Mouse (Mus musculus) kidney, adult 2 months (tissue): Measurements from ENCODE around the gene Rae1. TPM values are rescaled to one million over a fixed set of nuclear protein-coding genes. Genes with fewer than 3 reads are reported as not detected.

Experiments
- DNase-seq: peaks from one replicate; pipeline ENCODE4 v3.0.0; 2021
- H3K27ac ChIP-seq: fragments of 200-500 bp; 2 replicates; pipeline ENCODE4 v1.5.1; 2012; ENCODE audit warnings: low read depth, low read length, control low read depth, inconsistent platforms; ENCODE audit not compliant: insufficient read depth
- H3K27me3 ChIP-seq: fragments of 200-500 bp; replicated peaks from 2 replicates; pipeline ENCODE4 v1.6.1; 2012; ENCODE audit warnings: mild to moderate bottlenecking, moderate library complexity, low read length, inconsistent platforms; ENCODE audit not compliant: control insufficient read depth, insufficient read depth
- H3K36me3 ChIP-seq: fragments of 200-500 bp; 2 replicates; pipeline ENCODE4 v1.6.1; 2012; ENCODE audit warnings: mild to moderate bottlenecking, moderate library complexity, low read length, inconsistent platforms; ENCODE audit not compliant: control insufficient read depth, insufficient read depth
- H3K4me1 ChIP-seq: fragments of 200-500 bp; 2 replicates; pipeline ENCODE4 v1.6.1; 2011; ENCODE audit warnings: low read length; ENCODE audit not compliant: control insufficient read depth, insufficient read depth
- H3K4me3 ChIP-seq: fragments of 200-500 bp; 2 replicates; pipeline ENCODE4 v1.5.1; 2011; ENCODE audit warnings: mild to moderate bottlenecking, low read depth, low read length, control low read depth; ENCODE audit not compliant: insufficient read depth
- CTCF ChIP-seq: fragments of 200-500 bp; conservative IDR thresholded peaks from 2 replicates; pipeline ENCODE4 v1.5.1; 2011; ENCODE audit warnings: low read depth, mild to moderate bottlenecking, control low read depth, low read length, moderate library complexity, mixed read lengths; ENCODE audit not compliant: insufficient read depth, insufficient read length
- POLR2A ChIP-seq: fragments of 200-500 bp; IDR thresholded peaks from one replicate; pipeline ENCODE4 v1.6.1; 2011; ENCODE audit warnings: low read depth, low read length, control low read depth
- WGBS: fragments of 180-500 bp; shearing (Covaris S2); methylation state at CpG from one replicate; pipeline ENCODE4 v1.1.7; 2018; 5-methylcytosine and 5-hydroxymethylcytosine counted together
- polyA plus RNA-seq: library from polyadenylated mRNA; depleted of rRNA; stranded (reverse); fragments of >200 nt; gene quantifications from 2 replicates; pipeline ENCODE4 v1.2.3, GENCODE M21; 2012

Gene Rae1
- polyA plus RNA-seq, 1 experiment, result 56.7 TPM

DNA sequence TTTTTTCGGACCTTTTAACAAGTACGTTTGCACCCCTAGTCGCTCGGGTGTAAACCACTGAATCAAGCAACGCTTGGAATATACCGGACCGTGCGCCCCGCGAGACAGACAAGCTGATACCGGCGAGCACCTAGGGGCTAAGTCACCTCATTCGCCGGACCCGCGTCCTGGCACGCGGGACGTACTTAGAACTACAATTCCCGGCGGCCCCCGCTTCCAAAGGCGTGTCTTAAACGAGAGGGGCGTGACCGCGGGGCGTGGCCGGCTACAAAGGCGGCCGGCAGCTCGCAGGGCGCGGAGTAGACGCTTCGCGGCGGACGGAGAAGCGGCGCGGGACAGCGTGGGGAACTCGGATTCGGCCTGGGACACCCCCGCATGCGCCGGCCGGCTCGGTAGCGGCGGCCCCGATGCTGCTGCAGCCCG lies 21.7 kb downstream of the Rae1 start:
- no peaks in the 10 kb centered on the region for H3K36me3 ChIP-seq
- H3K27me3 ChIP-seq, result no peaks in the 10 kb centered on the region
- peak; percentile 75 for TF ChIP-seq POLR2A
- TF ChIP-seq CTCF, result no peak
- peak overlapping the region; percentile 82 for H3K4me3 ChIP-seq
- 1% methylated on average over 54 of the region's 54 CpGs for WGBS
- H3K4me1 ChIP-seq, result no peaks in the 10 kb centered on the region; the same call in 1 of the 2 replicates
- H3K27ac ChIP-seq, result no peak overlapping the region
- DNase-seq, result peak; percentile 95

- WGBS, result 2% methylated on average over 50 of the region's 51 CpGs
- no peak for TF ChIP-seq POLR2A
- no peak for TF ChIP-seq CTCF
- no peaks in the 10 kb centered on the region; the same call in 1 of the 2 replicates for H3K4me1 ChIP-seq
- H3K27ac ChIP-seq, result no peak overlapping the region
- H3K36me3 ChIP-seq, result no peaks in the 10 kb centered on the region
- no peaks in the 10 kb centered on the region for H3K27me3 ChIP-seq
- peak; percentile 28 for DNase-seq
- H3K4me3 ChIP-seq, result peak overlapping the region; percentile 82
These were observed 22.3 kb downstream of the Rae1 start for GRCm38 (mm10) chr2:173022056-173022681.

DNA sequence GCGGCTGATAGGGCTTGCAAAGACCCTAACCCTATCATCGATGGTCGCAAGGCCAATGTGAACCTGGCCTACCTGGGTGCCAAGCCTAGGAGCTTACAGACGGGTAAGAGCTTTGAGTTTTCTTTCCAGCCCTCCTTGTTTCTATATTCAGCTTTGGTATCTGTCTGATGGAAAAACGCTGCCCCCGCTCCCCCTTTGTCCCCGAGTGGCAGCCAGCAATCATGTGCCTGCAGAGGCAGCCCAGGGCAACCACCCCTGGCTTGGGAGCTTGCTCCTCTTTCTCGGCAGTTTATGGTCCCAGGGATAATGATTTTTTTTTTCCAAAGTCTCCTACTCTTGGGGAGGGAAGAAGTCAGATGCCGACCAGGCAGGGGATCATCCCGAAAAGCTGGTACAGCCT lies 22.9 kb downstream of the Rae1 start:
- no peak for TF ChIP-seq POLR2A
- TF ChIP-seq CTCF, result no peak
- H3K27me3 ChIP-seq, result no peaks in the 10 kb centered on the region
- H3K4me1 ChIP-seq, result no peaks in the 10 kb centered on the region; the same call in 1 of the 2 replicates
- no peaks in the 10 kb centered on the region for H3K36me3 ChIP-seq
- 69% methylated on average over 10 of the region's 10 CpGs for WGBS
- no peak overlapping the region for H3K27ac ChIP-seq
- DNase-seq, result no peak
- peak overlapping the region; percentile 82; the same call in 1 of the 2 replicates for H3K4me3 ChIP-seq

DNA sequence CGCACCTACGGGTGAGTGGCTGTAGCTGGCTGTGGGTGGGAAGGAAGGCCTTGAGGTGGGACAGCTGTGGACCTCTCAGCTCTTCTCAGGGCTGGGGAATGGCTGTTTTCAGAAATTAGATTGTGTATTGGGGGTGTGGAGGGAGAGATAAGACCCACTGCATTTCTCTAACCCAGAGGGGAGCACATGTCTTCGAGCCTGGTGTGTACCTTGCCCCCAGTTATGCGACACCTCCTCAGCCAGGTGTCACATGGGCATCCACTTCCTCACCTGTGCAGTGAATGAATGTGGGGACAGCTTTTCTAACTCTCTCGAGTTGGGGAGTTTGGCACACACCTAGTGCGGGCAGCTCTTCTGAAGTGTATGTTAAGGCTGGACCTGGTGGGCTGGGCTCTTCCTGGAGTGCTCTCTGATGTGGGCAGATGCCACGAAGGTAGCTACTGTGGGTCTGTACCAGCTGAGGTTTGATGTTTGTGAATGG lies 23.5 kb downstream of the Rae1 start:
- Histone ChIP-seq H3K4me3 (no peak overlapping the region), H3K36me3 (no peaks in the 10 kb centered on the region), H3K4me1 (no peaks in the 10 kb centered on the region; the same call in 1 of the 2 replicates), H3K27ac (no peak overlapping the region), H3K27me3 (no peaks in the 10 kb centered on the region)
- TF ChIP-seq CTCF, result no peak
- TF ChIP-seq POLR2A, result no peak
- WGBS, result 72% methylated on average over 7 of the region's 7 CpGs
- no peak for DNase-seq

DNA sequence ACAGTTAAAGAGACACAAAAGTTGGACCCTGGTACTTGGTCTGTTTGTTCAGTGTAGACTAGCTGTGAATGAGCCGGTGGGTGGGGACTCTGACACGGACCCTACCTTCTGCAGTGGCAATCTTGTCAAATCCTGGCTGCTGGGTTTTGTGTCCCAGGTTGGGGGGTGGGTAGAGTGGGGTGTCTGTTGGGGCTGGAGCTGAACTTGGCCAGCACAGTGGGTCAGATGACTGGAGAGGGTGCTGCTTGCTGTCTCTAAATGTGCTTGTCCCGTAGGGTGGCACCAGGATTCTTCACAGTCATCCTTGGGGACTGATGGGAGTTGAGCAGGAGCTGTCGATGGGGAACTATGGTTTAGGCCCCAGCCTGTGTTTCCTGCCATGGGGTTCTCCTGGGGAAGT lies 24.0 kb downstream of the Rae1 start:
- WGBS, result 80% methylated on average over 4 of the region's 4 CpGs
- Histone ChIP-seq H3K4me1 (no peaks in the 10 kb centered on the region; the same call in 1 of the 2 replicates), H3K4me3 (no peak overlapping the region), H3K27me3 (no peaks in the 10 kb centered on the region), H3K36me3 (no peaks in the 10 kb centered on the region), H3K27ac (no peak overlapping the region)
- no peak for TF ChIP-seq POLR2A
- TF ChIP-seq CTCF, result no peak
- DNase-seq, result no peak

GRCm38 (mm10) chr2:173024392-173024791 lies 24.5 kb downstream of the Rae1 start:
- TF ChIP-seq CTCF (no peak), POLR2A (no peak)
- Histone ChIP-seq H3K4me3 (no peak overlapping the region), H3K4me1 (no peaks in the 10 kb centered on the region; the same call in 1 of the 2 replicates), H3K27ac (no peak overlapping the region), H3K27me3 (no peaks in the 10 kb centered on the region), H3K36me3 (no peaks in the 10 kb centered on the region)
- DNase-seq, result no peak
- WGBS, result 94% methylated on average over 8 of the region's 8 CpGs

DNA sequence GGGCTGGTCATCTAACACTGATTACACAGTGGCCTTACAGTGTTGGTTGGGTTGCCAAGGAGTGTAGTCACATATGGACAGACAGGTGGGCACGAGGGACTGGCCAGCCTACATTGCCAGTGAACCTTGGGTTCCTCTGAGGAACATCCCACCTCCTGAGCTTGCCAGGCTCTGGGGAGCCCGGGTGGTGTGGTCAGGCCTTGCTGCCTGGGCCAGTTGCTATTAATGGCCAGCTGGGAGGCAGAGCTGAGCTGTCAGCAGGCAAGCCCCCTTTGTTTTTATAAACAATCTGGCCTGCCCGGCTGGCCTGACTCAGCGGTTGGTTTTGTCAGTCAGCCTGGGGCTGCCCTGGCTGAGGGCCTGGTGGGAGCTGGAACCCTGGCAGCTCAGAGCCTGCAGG lies 25.0 kb downstream of the Rae1 start:
- H3K27ac ChIP-seq, result no peak overlapping the region
- no peak for TF ChIP-seq POLR2A
- TF ChIP-seq CTCF, result no peak
- no peak overlapping the region for H3K4me3 ChIP-seq
- no peak for DNase-seq
- no peaks in the 10 kb centered on the region for H3K27me3 ChIP-seq
- no peaks in the 10 kb centered on the region; the same call in 1 of the 2 replicates for H3K4me1 ChIP-seq
- no peaks in the 10 kb centered on the region for H3K36me3 ChIP-seq
- WGBS, result 57% methylated on average over 4 of the region's 4 CpGs
